Mouse (Mus musculus): ENCODE measurements around the gene Prkn. TPM values are rescaled to one million over a fixed set of nuclear protein-coding genes. Genes with fewer than 3 reads are reported as not detected.
A peak's percentile ranks its signal among the peaks of the same experiment; 100 is the strongest.
"Not testable (repeated sequence)": the region's sequence is repeated elsewhere in the genome, so short reads cannot be mapped to it uniquely, and the experiment has no call there.

Prkn gene
- total and polyA plus RNA-seq, 3 experiments, result 0.39 to 0.50 TPM; not detected in 1

DNA sequence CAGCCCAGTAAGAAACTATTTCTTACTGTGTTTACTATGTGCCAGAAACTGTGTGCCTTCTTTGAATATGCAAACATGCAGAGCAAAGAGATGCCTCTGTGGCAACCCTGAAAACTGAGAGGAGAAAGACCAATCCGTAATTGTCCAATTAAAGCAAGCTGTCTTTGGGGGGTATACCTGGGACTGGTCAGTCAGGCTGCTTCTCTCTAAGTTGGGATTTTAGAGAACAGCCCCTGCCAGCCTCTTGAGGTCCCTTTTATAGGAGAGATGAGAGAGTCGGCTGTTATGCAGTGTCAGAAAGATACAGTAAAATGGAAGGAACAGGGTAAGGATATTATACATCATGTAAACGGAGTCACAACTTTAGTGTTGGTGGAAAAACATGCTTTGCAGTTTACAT, 1154.1 kb downstream of the Prkn start:
- Histone ChIP-seq H3K79me2 (ENCODE audit: control insufficient read depth, insufficient read depth, low read length, poor library complexity) (no peaks in the 10 kb centered on the region), H3K27me3 (ENCODE audit: control insufficient read depth in 1 of 2, insufficient read depth in 2 of 2, low read length in 2 of 2) (no peaks in the 10 kb centered on the region), H3K4me3 (ENCODE audit: control insufficient read depth in 1 of 2, insufficient read depth in 1 of 2, low read depth in 2 of 2, low read length in 2 of 2) (peak overlapping the region in 1 of 2 experiments; percentile 7; a peak in 1 of 4 replicates), H3K36me3 (ENCODE audit: control insufficient read depth in 1 of 2, insufficient read depth in 2 of 2, low read length in 2 of 2) (peaks cover 0 to 51% of the 10 kb centered on the region in 2 experiments; a peak in 2 of 4 replicates), H3K27ac (ENCODE audit: control insufficient read depth, low read depth, low read length) (peak overlapping the region; percentile 91), H3K4me1 (ENCODE audit: control insufficient read depth in 1 of 2, insufficient read depth in 2 of 2, low read length in 2 of 2) (peaks cover 10 to 54% of the 10 kb centered on the region in 2 experiments), H3K9ac (ENCODE audit: control insufficient read depth, low read depth, low read length, poor library complexity, severe bottlenecking) (peak overlapping the region; percentile 24), H3K9me3 (replicated peaks; ENCODE audit: insufficient read depth, low read length) (no peaks in the 10 kb centered on the region)
- DNase-seq (ENCODE audit: low read depth, low spot score), result peak; percentile 61
- peak in 1 of 2 experiments; percentile 55; a peak in 2 of 4 replicates for TF ChIP-seq POLR2A (IDR thresholded peaks at IDR 0.05; ENCODE audit: control insufficient read depth in 1 of 2, insufficient read depth in 1 of 2, low read depth in 1 of 2, low read length in 2 of 2, poor library complexity in 1 of 2)
- no peak for TF ChIP-seq JUND (IDR thresholded peaks at IDR 0.05; ENCODE audit: low read depth, low read length)
- TF ChIP-seq NELFE (IDR thresholded peaks at IDR 0.05; ENCODE audit: low read depth, low read length), result peak; percentile 13; the same call in 1 of the 2 replicates
- TF ChIP-seq EP300 (IDR thresholded peaks at IDR 0.05; ENCODE audit: low read depth in 1 of 2, low read length in 2 of 2), result peak in 1 of 2 experiments; percentile 40; a peak in 1 of 4 replicates

GRCm38 (mm10) chr17:11994754-11995153, 1154.6 kb downstream of the Prkn start:
- peaks cover 8 to 50% of the 10 kb centered on the region in 2 experiments for H3K4me1 ChIP-seq (ENCODE audit: control insufficient read depth in 1 of 2, insufficient read depth in 2 of 2, low read length in 2 of 2)
- H3K27me3 ChIP-seq (ENCODE audit: control insufficient read depth in 1 of 2, insufficient read depth in 2 of 2, low read length in 2 of 2); H3K9me3 ChIP-seq (replicated peaks; ENCODE audit: insufficient read depth, low read length); H3K79me2 ChIP-seq (ENCODE audit: control insufficient read depth, insufficient read depth, low read length, poor library complexity); H3K4me3 ChIP-seq (ENCODE audit: control insufficient read depth in 1 of 2, insufficient read depth in 1 of 2, low read depth in 2 of 2, low read length in 2 of 2): not testable (repeated sequence)
- DNase-seq (ENCODE audit: low read depth, low spot score), result peak; percentile 74
- H3K27ac ChIP-seq (ENCODE audit: control insufficient read depth, low read depth, low read length), result peak overlapping the region; percentile 91
- peak; percentile 60; the same call in 1 of the 2 replicates for TF ChIP-seq ZNF384 (IDR thresholded peaks at IDR 0.05; ENCODE audit: low read depth, low read length)
- TF ChIP-seq MYB (IDR thresholded peaks at IDR 0.05; ENCODE audit: low read depth, low read length), result peak; percentile 96
- TF ChIP-seq SIN3A (IDR thresholded peaks at IDR 0.05; ENCODE audit: low read length), result 0 out of 2 replicates have a peak, but pooled peaks have one; percentile 15
- peak; percentile 30 to 80; a peak in 3 of 4 replicates for TF ChIP-seq EP300 (IDR thresholded peaks at IDR 0.05; ENCODE audit: low read depth in 1 of 2, low read length in 2 of 2)
- TF ChIP-seq ETS1 (IDR thresholded peaks at IDR 0.05; ENCODE audit: low read depth, low read length), result 0 out of 2 replicates have a peak, but pooled peaks have one; percentile 11
- TF ChIP-seq TBP (IDR thresholded peaks at IDR 0.05; ENCODE audit: low read depth, low read length), result peak; percentile 81
- TF ChIP-seq GATA1 (IDR thresholded peaks at IDR 0.05; ENCODE audit: low read depth, low read length), result peak; percentile 33; the same call in 1 of the 2 replicates
- H3K36me3 ChIP-seq (ENCODE audit: control insufficient read depth in 1 of 2, insufficient read depth in 2 of 2, low read length in 2 of 2), result peaks cover 0 to 48% of the 10 kb centered on the region in 2 experiments; a peak in 2 of 4 replicates
- H3K9ac ChIP-seq (ENCODE audit: control insufficient read depth, low read depth, low read length, poor library complexity, severe bottlenecking), result peak overlapping the region; percentile 42

DNA sequence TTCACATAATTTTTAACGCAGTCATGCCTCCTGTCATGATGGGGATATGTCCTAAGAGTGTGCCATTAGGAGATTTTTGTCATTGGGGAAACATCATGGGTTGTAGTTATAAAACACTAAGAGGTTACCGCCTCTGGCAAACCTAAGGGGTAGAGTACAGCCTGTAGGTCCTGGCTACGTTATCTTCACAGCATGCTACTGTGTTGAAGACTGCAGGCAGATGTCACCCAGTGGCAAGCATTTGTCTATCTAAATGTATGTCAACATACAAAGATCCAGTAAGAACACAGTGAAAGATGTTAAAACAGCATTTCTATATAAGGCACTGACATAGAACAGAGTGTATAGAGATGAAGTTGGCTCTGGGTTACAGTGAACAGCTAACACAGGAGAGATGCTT, 1155.3 kb downstream of the Prkn start:
- Histone ChIP-seq H3K79me2 (ENCODE audit: control insufficient read depth, insufficient read depth, low read length, poor library complexity) (no peaks in the 10 kb centered on the region), H3K9ac (ENCODE audit: control insufficient read depth, low read depth, low read length, poor library complexity, severe bottlenecking) (peak overlapping the region; percentile 23; the same call in 1 of the 2 replicates), H3K9me3 (replicated peaks; ENCODE audit: insufficient read depth, low read length) (no peaks in the 10 kb centered on the region), H3K4me1 (ENCODE audit: control insufficient read depth in 1 of 2, insufficient read depth in 2 of 2, low read length in 2 of 2) (peaks cover 5 to 43% of the 10 kb centered on the region in 2 experiments), H3K4me3 (ENCODE audit: control insufficient read depth in 1 of 2, insufficient read depth in 1 of 2, low read depth in 2 of 2, low read length in 2 of 2) (no peak overlapping the region), H3K27ac (ENCODE audit: control insufficient read depth, low read depth, low read length) (peak overlapping the region; percentile 91), H3K27me3 (ENCODE audit: control insufficient read depth in 1 of 2, insufficient read depth in 2 of 2, low read length in 2 of 2) (no peaks in the 10 kb centered on the region), H3K36me3 (ENCODE audit: control insufficient read depth in 1 of 2, insufficient read depth in 2 of 2, low read length in 2 of 2) (peaks cover 0 to 41% of the 10 kb centered on the region in 2 experiments; a peak in 2 of 4 replicates)
- TF ChIP-seq GABPA (IDR thresholded peaks at IDR 0.05; ENCODE audit: low read depth, low read length), result no peak
- TF ChIP-seq GATA1 (IDR thresholded peaks at IDR 0.05; ENCODE audit: low read depth, low read length), result peak; percentile 52; the same call in 1 of the 2 replicates
- 0 out of 4 replicates have a peak, but pooled peaks of 1 of the 2 experiments have one; percentile 32 for TF ChIP-seq EP300 (IDR thresholded peaks at IDR 0.05; ENCODE audit: low read depth in 1 of 2, low read length in 2 of 2)
- DNase-seq (ENCODE audit: low read depth, low spot score), result peak; percentile 61

Data from MEL (cell line).